Mouse (Mus musculus): ENCODE results near the gene Gm3633. TPM values are rescaled to one million over a fixed set of nuclear protein-coding genes. Genes with fewer than 3 reads are reported as not detected.
"Not testable (repeated sequence)": the region's sequence is repeated elsewhere in the genome, so short reads cannot be mapped to it uniquely, and the experiment has no call there.

The Gm3633 gene
- not detected in 2 replicates for polyA plus RNA-seq (2015; fragmentation: Nextera tagmentation; extraction: Ambion mirVana)

DNA sequence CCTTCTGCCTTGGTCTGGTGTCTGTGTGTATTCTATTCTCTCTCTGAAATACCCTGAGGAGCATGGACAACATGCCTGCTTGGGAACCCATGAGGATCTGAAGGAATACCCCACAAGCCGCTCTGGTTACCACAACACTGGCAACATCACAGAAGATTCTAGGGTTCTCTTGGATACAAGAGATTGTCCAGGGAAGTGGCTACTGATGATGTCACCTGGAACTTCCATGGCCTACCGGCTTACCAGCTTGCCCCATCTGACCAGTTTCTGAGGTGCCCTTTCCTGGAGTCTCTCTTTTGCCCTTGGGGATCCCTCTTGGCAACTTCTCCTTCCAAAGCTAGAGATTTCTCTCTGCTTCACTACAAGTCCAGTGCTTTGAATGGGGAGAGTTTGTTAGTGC, at the start of gene Gm3633:
Gm3633 (minus strand) TSS at position 101 of the 400 bp plus-strand sequence.
- H3K9me3 ChIP-seq (replicated peaks); ATAC-seq (replicated peaks; ENCODE audit: insufficient number of reproducible peaks, insufficient read depth, low FRiP score, low read depth); H3K4me3 ChIP-seq; H3K27me3 ChIP-seq; H3K27ac ChIP-seq; H3K4me2 ChIP-seq; H3K36me3 ChIP-seq; H3K4me1 ChIP-seq (replicated peaks); H3K9ac ChIP-seq: not testable (repeated sequence)
- 86% methylated on average over 1 of the region's 2 CpGs for WGBS

DNA sequence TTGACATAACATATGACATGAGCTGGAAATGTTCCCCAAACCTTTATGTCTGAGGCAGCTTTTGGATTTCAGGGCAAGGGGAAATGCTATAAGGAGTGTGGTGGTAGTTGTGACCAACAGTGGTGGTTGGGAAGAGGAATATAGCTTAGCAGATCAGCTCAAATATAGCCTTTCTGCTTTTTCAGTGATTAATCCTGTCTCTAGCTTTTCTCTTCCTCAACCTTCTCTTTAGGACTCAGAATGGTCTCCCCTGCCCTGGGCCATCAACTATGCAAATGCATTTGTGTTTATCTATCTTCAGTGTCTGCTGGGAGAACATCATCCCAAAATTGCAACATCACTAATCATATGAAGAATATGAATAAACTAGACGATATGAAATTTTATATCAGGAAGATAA, 13.9 kb upstream of the Gm3633 start, which contains the start of gene Gm10378:
Gm10378 (plus strand) TSS at position 301 of the 400 bp plus-strand sequence.
- not testable (repeated sequence) for H3K4me2 ChIP-seq; H3K9ac ChIP-seq; ATAC-seq (replicated peaks; ENCODE audit: insufficient number of reproducible peaks, insufficient read depth, low FRiP score, low read depth); H3K4me3 ChIP-seq; H3K36me3 ChIP-seq; H3K9me3 ChIP-seq (replicated peaks); H3K4me1 ChIP-seq (replicated peaks); H3K27ac ChIP-seq; H3K27me3 ChIP-seq
- no CpG with 5 or more reads among the region's 1 CpGs for WGBS

DNA sequence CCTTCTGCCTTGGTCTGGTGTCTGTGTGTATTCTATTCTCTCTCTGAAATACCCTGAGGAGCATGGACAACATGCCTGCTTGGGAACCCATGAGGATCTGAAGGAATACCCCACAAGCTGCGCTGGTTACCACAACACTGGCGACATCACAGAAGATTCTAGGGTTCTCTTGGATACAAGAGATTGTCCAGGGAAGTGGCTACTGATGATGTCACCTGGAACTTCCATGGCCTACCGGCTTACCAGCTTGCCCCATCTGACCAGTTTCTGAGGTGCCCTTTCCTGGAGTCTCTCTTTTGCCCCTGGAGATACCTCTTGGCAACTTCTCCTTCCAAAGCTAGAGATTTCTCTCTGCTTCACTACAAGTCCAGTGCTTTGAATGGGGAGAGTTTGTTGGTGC, 41.9 kb downstream of the Gm3633 start, which contains the start of gene Gm17124:
Gm17124 (minus strand) TSS at position 101 of the 400 bp plus-strand sequence.
- H3K9ac ChIP-seq, result not testable (repeated sequence)

More for the DNA sequence above, 41.9 kb downstream of the Gm3633 start, which contains the start of gene Gm17124:
- WGBS, result no CpG with 5 or more reads among the region's 3 CpGs
- H3K9me3 ChIP-seq (replicated peaks); H3K27ac ChIP-seq; H3K27me3 ChIP-seq; ATAC-seq (replicated peaks; ENCODE audit: insufficient number of reproducible peaks, insufficient read depth, low FRiP score, low read depth); H3K36me3 ChIP-seq; H3K4me2 ChIP-seq; H3K4me3 ChIP-seq; H3K4me1 ChIP-seq (replicated peaks): not testable (repeated sequence)

Small RNA genes within 50 kb of the gene (microRNA-seq; reads per million reads assigned to microRNA genes)
- not detected for gene Gm23620
- gene Gm25228, result not detected

Other genes with a start within 250 kb of the Gm3633 start
- not detected in 2 replicates for gene Gm8005, start 202.2 kb downstream of the Gm3633 start, polyA plus RNA-seq (2015; fragmentation: Nextera tagmentation; extraction: Ambion mirVana)
- gene Gm8011, start 178.0 kb downstream of the Gm3633 start, polyA plus RNA-seq (2015; fragmentation: Nextera tagmentation; extraction: Ambion mirVana), result not detected in 2 replicates
- not detected in 2 replicates for gene Gm8020, start 139.6 kb downstream of the Gm3633 start, polyA plus RNA-seq (2015; fragmentation: Nextera tagmentation; extraction: Ambion mirVana)
- not detected in 2 replicates for gene Gm8024, start 117.6 kb downstream of the Gm3633 start, polyA plus RNA-seq (2015; fragmentation: Nextera tagmentation; extraction: Ambion mirVana)
- not detected in 2 replicates for gene Gm17124, start 42.0 kb downstream of the Gm3633 start, polyA plus RNA-seq (2015; fragmentation: Nextera tagmentation; extraction: Ambion mirVana)
- not detected in 2 replicates for gene Gm10378, start 14.0 kb upstream of the Gm3633 start, polyA plus RNA-seq (2015; fragmentation: Nextera tagmentation; extraction: Ambion mirVana)
- gene Gm3015, start 126.9 kb upstream of the Gm3633 start, polyA plus RNA-seq (2015; fragmentation: Nextera tagmentation; extraction: Ambion mirVana), result not detected in 2 replicates
- gene Gm10377, start 156.1 kb upstream of the Gm3633 start, polyA plus RNA-seq (2015; fragmentation: Nextera tagmentation; extraction: Ambion mirVana), result not detected in 2 replicates
- gene Gm21977, start 211.6 kb upstream of the Gm3633 start, polyA plus RNA-seq (2015; fragmentation: Nextera tagmentation; extraction: Ambion mirVana), result not detected in 2 replicates

Measured in heart, embryonic 15.5 days (tissue).